Mouse (Mus musculus) liver, embryonic 11.5 days (tissue): ENCODE data around the gene Gpld1. TPM values are rescaled to one million over a fixed set of nuclear protein-coding genes. Genes with fewer than 3 reads are reported as not detected.

Source experiments
- ATAC-seq: fragments of 200-750 bp; cut with Nextera tagmentation; replicated peaks from 2 replicates; pipeline ENCODE4 v1.8.0; 2017; ENCODE audit warnings: moderate number of reproducible peaks, mild to moderate bottlenecking, moderate TSS enrichment, moderate library complexity; ENCODE audit not compliant: low FRiP score
- DNase-seq: peaks from one replicate; pipeline ENCODE4 v3.0.0-alpha.2; 2017; ENCODE audit warnings: low spot score
- H3K27ac ChIP-seq: fragments of 300-500 bp; sonication (generic); 2 replicates; pipeline ENCODE4 v1.5.1; 2014; ENCODE audit warnings: mild to moderate bottlenecking, low read depth, low read length, control low read depth
- H3K27me3 ChIP-seq: fragments of 300-500 bp; sonication (generic); replicated peaks from 2 replicates; pipeline ENCODE4 v1.6.1; 2014; ENCODE audit warnings: low read length, mixed read lengths; ENCODE audit not compliant: control insufficient read depth, insufficient read depth
- H3K36me3 ChIP-seq: fragments of 300-500 bp; sonication (generic); 2 replicates; pipeline ENCODE4 v1.6.1; 2014; ENCODE audit warnings: mild to moderate bottlenecking, low read length, moderate library complexity, mixed read lengths; ENCODE audit not compliant: control insufficient read depth, insufficient read depth
- H3K4me1 ChIP-seq: fragments of 300-500 bp; sonication (generic); replicated peaks from 2 replicates; pipeline ENCODE4 v1.6.1; 2014; ENCODE audit warnings: low read length, mixed read lengths; ENCODE audit not compliant: control insufficient read depth, insufficient read depth
- H3K4me2 ChIP-seq: fragments of 300-500 bp; sonication (generic); 2 replicates; pipeline ENCODE4 v1.6.1; 2014; ENCODE audit warnings: mild to moderate bottlenecking, control low read depth, moderate library complexity
- H3K4me3 ChIP-seq: fragments of 300-500 bp; sonication (generic); 2 replicates; pipeline ENCODE4 v1.5.1; 2014; ENCODE audit warnings: low read depth, low read length, control low read depth
- H3K9ac ChIP-seq: fragments of 300-500 bp; sonication (generic); 2 replicates; pipeline ENCODE4 v1.6.1; 2014; ENCODE audit warnings: low read depth, low read length, control low read depth
- H3K9me3 ChIP-seq: fragments of 300-500 bp; sonication (generic); 2 replicates; pipeline ENCODE4 v1.6.1; 2016; ENCODE audit warnings: low read length, inconsistent platforms, mixed read lengths; ENCODE audit not compliant: control insufficient read depth
- WGBS: fragments of 180-500 bp; shearing (Covaris S2); extraction: QIAGEN DNeasy Blood & Tissue Kit; methylation state at CpG from one replicate; pipeline ENCODE4 v1.1.7; 2014; 5-methylcytosine and 5-hydroxymethylcytosine counted together
- polyA plus RNA-seq: library from polyadenylated mRNA; unstranded; fragments of >200 nt; fragmentation: Nextera tagmentation; extraction: Ambion mirVana; gene quantifications from 2 replicates; pipeline ENCODE4 v1.2.1, GENCODE M21; 2014

Gene Gpld1
- polyA plus RNA-seq, 1 experiment from 2014 or later: 0.48 TPM

DNA sequence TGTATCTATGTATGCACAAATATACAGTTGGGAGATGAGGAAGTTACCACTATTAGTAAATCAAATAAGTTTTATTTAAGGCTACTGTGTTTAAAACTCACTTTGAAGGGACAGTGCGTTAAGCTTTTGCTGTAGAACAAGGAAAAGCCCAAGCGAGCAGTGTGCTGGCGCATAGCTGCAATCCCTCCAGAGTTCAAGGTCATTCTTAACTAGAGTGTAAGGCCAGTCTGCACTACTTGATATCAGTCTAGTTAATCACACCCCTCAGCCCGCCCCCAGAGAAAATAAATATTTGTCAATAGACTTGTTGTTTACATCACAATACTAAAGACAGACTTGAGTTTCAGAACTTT lies 77.6 kb downstream of the Gpld1 start:
- Histone ChIP-seq H3K36me3 (no peaks in the 10 kb centered on the region), H3K4me1 (peaks cover 12% of the 10 kb centered on the region; the same call in 1 of the 2 replicates), H3K4me3 (peak overlapping the region; percentile 77), H3K27ac (peak overlapping the region; percentile 77), H3K4me2 (peak overlapping the region; percentile 89), H3K9ac (peak overlapping the region; percentile 81), H3K27me3 (no peaks in the 10 kb centered on the region), H3K9me3 (no peaks in the 10 kb centered on the region)
- peak; percentile 46; the same call in 1 of the 2 replicates for ATAC-seq
- 48% methylated on average over 4 of the region's 4 CpGs for WGBS
- DNase-seq: peak; percentile 48

DNA sequence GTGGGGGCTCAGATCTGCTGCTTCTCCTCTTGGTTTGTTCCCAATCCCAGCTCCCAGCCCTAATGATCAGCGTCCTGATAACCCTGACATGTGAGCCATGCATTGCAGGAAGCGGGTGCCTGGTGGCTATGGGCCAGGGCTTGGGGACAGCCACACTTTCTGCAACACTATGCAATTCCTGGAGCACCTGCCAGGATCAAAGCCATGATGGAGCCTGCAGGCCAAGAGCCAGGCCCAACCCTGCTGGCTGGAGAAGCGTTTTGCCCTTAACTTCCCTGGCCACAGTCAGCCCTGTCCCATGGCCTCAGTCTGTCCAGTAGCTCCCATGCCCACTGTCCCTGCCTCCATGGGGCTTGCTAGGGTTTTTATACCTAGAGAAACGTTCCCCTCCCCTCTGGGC lies 79.4 kb downstream of the Gpld1 start:
- 65% methylated on average over 4 of the region's 4 CpGs for WGBS
- no peak for ATAC-seq

DNA sequence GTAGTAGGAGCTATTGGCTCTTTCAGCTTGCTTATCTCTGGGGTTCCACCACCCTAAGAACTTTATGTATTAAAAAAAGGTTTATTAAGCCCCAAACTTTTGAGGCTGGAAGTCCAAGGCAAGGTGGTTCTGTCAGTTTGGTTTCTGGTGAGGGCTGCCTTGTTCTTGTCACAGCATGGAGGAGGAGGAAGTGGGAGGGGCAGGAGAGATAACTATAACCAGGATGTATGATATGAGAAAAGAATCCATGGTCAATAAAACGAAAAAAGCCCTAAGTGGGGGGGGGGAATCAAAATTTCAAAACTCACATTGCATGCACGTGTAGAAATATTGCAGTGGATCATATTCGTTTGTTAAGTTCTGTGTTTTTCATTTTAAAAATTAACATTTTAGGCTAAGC lies 80.2 kb downstream of the Gpld1 start:
- no peaks in the 10 kb centered on the region for H3K36me3 ChIP-seq
- H3K4me3 ChIP-seq: no peak overlapping the region
- H3K4me1 ChIP-seq: peaks cover 12% of the 10 kb centered on the region; the same call in 1 of the 2 replicates
- no peak overlapping the region for H3K4me2 ChIP-seq
- DNase-seq (no peak), ATAC-seq (no peak)
- no peaks in the 10 kb centered on the region for H3K27me3 ChIP-seq
- 56% methylated on average over 3 of the region's 3 CpGs for WGBS
- H3K27ac ChIP-seq: no peak overlapping the region
- no peak overlapping the region for H3K9ac ChIP-seq
- no peaks in the 10 kb centered on the region for H3K9me3 ChIP-seq

More for the DNA sequence above, 79.4 kb downstream of the Gpld1 start:
- H3K4me1 ChIP-seq: peaks cover 12% of the 10 kb centered on the region; the same call in 1 of the 2 replicates
- DNase-seq: no peak
- H3K9me3 ChIP-seq: no peaks in the 10 kb centered on the region
- no peak overlapping the region for H3K4me2 ChIP-seq
- H3K27ac ChIP-seq: no peak overlapping the region
- H3K36me3 ChIP-seq: no peaks in the 10 kb centered on the region
- no peaks in the 10 kb centered on the region for H3K27me3 ChIP-seq
- no peak overlapping the region for H3K9ac ChIP-seq
- no peak overlapping the region for H3K4me3 ChIP-seq

DNA sequence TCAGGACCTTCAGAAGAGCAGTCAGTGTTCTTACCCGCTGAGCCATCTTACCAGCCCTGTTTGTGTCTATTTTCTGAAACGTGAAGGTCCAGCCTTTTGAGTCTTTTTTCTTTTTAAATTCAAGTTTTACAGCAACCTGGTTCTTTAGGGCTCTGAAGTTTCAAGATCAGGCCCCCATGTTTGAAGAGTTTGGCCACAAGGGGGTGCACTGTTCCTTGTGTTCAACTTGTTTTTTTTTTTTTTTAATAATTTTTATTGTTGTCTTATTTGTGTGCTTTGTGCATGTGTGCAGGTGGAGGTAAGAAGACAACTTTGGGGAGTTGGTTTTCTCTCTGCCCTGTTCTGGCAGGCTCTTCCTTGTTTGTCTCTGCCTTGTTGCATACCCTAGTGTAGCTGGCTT lies 81.7 kb downstream of the Gpld1 start:
- ATAC-seq (no peak), DNase-seq (no peak)
- H3K9ac ChIP-seq: no peak overlapping the region
- no peak overlapping the region for H3K4me3 ChIP-seq
- no peak overlapping the region for H3K27ac ChIP-seq
- no peak overlapping the region for H3K4me2 ChIP-seq
- H3K27me3 ChIP-seq: no peaks in the 10 kb centered on the region
- no peaks in the 10 kb centered on the region for H3K36me3 ChIP-seq
- WGBS: 24% methylated on average over 2 of the region's 2 CpGs
- H3K4me1 ChIP-seq: peaks cover 3% of the 10 kb centered on the region; the same call in 1 of the 2 replicates
- no peaks in the 10 kb centered on the region for H3K9me3 ChIP-seq

DNA sequence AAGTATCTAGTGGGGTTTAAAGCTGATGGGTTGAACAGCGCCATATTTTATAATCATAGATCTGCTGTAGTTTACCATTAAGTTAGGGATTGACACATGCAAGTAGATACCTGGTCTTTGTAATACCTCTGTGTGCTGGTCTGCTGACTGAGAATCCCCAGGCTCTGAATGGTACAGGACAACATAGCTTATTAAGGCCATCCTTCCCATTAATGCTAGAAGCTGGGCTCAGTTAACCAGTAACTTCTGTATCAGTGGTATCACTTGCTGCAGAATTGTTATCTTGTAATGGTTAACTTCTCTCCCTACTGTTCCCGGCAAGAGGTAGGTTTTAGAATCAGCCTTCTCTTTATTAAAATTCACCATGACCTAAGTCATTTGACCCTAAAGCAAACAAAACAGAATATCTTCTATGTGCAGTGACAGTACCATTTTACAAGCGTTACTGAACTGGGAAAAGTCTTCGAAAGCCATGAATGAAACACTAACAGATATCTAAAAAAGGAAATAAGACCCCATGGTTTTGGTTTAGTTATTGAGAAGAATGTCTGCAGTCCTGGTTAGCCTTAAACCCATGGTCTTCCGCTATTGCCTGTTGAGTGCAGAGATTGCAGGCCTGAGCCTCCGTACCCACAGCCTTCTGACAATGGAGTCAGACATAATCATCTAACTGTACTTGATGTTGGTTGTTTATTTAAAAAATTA lies 83.6 kb downstream of the Gpld1 start:
- H3K27me3 ChIP-seq: no peaks in the 10 kb centered on the region
- 83% methylated on average over 6 of the region's 6 CpGs for WGBS
- no peaks in the 10 kb centered on the region for H3K4me1 ChIP-seq
- H3K27ac ChIP-seq: no peak overlapping the region; the same call in 1 of the 2 replicates
- no peak overlapping the region for H3K4me3 ChIP-seq
- ATAC-seq (no peak), DNase-seq (no peak)
- H3K9me3 ChIP-seq: no peaks in the 10 kb centered on the region
- H3K4me2 ChIP-seq: no peak overlapping the region
- H3K36me3 ChIP-seq: no peaks in the 10 kb centered on the region
- H3K9ac ChIP-seq: no peak overlapping the region

DNA sequence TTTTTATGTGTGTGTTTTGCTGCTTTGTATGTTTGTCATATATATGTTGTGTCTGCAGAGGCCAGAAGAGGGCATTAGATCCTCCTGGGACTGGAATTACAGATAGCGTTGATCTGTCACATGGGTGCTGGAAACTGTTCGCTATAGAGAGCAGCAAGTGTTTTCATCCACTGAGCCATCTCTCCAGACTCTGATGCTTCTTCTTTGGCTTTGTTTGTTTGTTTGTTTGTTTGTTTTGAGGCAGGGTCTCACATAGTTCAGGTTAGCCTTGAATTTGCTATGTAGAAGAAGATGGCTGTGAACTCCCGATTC lies 84.1 kb downstream of the Gpld1 start:
- WGBS: 76% methylated on average over 3 of the region's 3 CpGs
- Histone ChIP-seq H3K9me3 (no peaks in the 10 kb centered on the region), H3K4me2 (no peak overlapping the region), H3K36me3 (no peaks in the 10 kb centered on the region), H3K4me1 (no peaks in the 10 kb centered on the region), H3K27me3 (no peaks in the 10 kb centered on the region), H3K9ac (no peak overlapping the region), H3K27ac (no peak overlapping the region; the same call in 1 of the 2 replicates), H3K4me3 (no peak overlapping the region)
- DNase-seq (no peak), ATAC-seq (no peak)

DNA sequence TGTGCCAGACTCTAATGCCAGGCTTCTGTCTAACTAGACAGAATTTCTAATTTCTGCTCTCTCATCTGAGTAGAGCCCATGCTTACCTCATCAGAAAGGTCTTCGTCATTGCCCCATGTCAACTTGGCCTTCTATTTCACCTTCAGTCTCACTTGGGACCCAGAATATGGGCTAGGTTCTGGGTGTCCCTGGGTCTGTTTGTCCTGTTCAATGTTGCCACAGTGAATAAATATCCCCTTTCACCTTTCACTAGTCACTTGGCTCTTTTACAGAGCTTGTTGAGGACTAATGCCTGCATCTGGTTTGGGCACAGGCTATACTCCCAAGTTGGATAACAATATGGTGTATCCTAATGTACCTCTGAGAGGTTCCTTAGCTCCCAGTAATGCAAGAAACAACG lies 96.5 kb downstream of the Gpld1 start:
- ATAC-seq: no peak
- Histone ChIP-seq H3K4me3 (no peak overlapping the region), H3K36me3 (no peaks in the 10 kb centered on the region), H3K27ac (no peak overlapping the region), H3K9me3 (no peaks in the 10 kb centered on the region), H3K9ac (no peak overlapping the region), H3K4me2 (no peak overlapping the region), H3K4me1 (no peaks in the 10 kb centered on the region), H3K27me3 (no peaks in the 10 kb centered on the region)
- 65% methylated on average over 2 of the region's 2 CpGs for WGBS
- no peak for DNase-seq

Other genes with a start within 250 kb of the Gpld1 start
- not detected in 2 replicates for gene Armh2, start 201.9 kb upstream of the Gpld1 start, polyA plus RNA-seq
- gene Gmnn, start 181.2 kb upstream of the Gpld1 start, polyA plus RNA-seq: 212 and 218 TPM in 2 replicates
- gene BC005537, start 141.5 kb upstream of the Gpld1 start, polyA plus RNA-seq: 18.3 and 18.8 TPM in 2 replicates
- 88.1 and 95.1 TPM in 2 replicates for gene Acot13, start 111.6 kb upstream of the Gpld1 start, polyA plus RNA-seq
- 55.4 and 59.6 TPM in 2 replicates for gene Tdp2, start 111.5 kb upstream of the Gpld1 start, polyA plus RNA-seq
- gene D130043K22Rik, start 98.0 kb upstream of the Gpld1 start, polyA plus RNA-seq: 0.40 TPM in 1 of 2 replicates, not detected in the other
- gene Aldh5a1, start 5.5 kb upstream of the Gpld1 start, polyA plus RNA-seq: 4.0 and 4.3 TPM in 2 replicates
- 21.3 and 21.8 TPM in 2 replicates for gene Mrs2, start 77.2 kb downstream of the Gpld1 start, polyA plus RNA-seq
- gene Dcdc2a, start 112.9 kb downstream of the Gpld1 start, polyA plus RNA-seq: 0.30 and 0.48 TPM in 2 replicates